Mouse (Mus musculus) lung, postnatal 10 days (tissue): Measurements from ENCODE around the gene Mospd2.

Experiments used
- DNase-seq: peaks from one replicate; pipeline ENCODE4 v3.0.0; 2021

The Mospd2 gene

DNA sequence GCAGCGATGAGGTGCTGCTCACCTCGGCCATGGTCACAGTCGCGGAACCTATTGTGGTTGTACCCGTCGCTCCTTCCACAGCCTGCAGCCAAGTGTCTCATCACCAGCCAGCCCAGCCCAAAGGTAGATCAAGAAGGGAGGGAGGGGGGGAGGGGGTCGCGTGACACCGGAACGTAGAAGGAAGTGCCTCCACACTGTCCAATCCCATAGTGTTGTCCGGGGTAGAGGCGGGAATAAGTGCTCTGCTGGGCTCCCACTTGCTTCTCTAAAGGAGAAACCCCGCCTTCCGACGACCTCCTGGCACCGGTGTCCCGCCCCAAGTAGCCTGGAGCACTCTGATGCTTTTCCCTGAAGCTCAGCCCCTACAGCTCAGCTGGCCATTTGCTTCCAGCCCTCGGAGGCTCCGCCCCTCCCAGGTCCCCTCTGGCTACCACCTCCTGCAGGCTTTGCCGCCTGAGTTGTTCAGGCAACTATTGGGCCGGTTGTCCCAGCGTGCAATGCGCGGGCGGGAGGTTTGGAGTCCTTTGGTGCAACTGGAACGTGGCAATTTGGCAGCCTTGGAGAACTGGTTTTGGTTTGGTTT, at the start of gene Mospd2, which contains the start of gene Fancb:
Gene Mospd2, minus strand, starts transcription at position 183 of the 583 bp plus-strand sequence.
Gene Fancb, plus strand, starts transcription at position 400 of the 583 bp plus-strand sequence.
- DNase-seq = peak; percentile 95

DNA sequence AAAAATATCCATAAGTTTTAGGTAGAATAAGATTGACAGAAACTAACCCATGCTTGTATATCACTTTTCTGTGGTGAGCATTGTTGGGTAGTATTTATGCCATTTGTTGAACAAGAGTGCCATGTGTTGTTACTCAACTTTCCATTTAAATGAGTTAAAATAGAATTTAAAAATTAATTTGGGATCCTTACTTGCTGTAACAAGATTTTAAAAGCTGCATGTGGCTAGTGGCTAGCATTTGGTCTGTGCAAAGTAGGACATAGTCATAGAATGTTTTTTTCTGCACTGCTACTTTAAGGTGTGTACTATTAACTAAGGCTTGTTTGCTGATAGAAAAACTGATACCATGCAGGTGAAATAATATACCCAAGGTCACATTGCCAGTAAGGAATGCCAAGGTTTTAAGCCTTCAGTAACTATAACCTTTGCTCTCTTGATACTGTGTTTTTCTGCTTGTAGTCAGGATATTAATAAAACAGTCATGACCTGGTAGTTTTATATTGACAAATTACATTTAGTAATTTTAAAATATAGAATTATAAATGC, 24.7 kb upstream of the Mospd2 start, which contains the start of gene Gm17604:
Gene Gm17604, minus strand, starts transcription at position 51 of the 546 bp plus-strand sequence.
- no peak for DNase-seq

DNA sequence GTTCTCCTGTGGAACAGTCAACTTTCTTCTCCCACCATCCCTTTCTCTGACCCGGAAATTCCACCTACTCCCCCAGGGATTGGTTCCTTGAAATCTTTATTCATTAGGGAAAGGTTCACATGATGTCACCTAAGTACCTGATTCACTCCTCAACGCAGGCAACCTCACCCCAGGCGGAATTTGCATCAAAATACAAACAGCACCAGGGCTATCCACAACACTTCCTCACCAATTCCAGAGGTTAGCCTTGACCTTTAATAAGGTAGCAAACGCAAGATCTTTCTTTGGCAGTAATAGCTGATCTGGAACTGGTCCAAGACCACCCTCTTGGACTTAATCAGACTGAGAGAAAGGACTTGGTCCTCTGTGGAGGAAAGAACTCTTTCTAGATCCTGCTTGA, 23.0 kb upstream of the Mospd2 start:
- DNase-seq = no peak

DNA sequence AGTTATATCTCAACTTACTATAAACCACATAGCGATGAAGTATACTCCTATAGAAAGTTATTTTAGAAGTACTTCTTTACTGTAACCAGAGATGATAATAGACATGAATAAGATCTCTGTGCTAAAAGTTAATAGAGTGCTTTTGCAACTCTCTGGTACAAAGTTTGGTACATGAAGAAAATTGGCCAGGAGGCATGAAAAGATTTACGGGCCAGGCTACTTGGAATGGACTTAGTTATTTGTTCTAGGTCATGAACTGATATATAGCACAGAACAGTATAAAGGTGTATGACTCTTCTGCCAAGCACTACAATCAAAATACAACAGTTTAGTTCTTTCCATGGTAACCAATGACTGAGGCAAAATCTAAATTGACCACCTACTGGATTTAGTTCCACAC, 1.3 kb downstream of the Mospd2 start:
- no peak for DNase-seq

DNA sequence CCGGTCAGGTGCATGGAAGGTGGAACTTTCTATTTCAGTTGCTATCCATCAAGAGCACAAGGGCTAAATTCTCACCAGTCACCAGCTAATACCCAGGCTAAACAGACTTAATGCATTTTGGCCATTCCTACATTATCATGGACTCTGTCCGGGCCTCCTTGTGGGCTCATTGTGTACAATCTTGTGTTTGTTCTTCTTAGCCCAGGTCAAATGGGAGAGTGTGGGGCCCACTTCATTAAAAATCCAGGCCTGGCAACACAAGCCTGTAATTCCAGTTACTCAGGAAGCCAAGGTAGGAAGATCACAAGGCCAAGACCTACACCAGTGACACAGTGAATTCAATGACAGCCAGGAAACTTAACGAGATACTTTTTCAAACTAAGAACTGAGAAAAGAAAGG, 9.0 kb downstream of the Mospd2 start:
- no peak for DNase-seq

DNA sequence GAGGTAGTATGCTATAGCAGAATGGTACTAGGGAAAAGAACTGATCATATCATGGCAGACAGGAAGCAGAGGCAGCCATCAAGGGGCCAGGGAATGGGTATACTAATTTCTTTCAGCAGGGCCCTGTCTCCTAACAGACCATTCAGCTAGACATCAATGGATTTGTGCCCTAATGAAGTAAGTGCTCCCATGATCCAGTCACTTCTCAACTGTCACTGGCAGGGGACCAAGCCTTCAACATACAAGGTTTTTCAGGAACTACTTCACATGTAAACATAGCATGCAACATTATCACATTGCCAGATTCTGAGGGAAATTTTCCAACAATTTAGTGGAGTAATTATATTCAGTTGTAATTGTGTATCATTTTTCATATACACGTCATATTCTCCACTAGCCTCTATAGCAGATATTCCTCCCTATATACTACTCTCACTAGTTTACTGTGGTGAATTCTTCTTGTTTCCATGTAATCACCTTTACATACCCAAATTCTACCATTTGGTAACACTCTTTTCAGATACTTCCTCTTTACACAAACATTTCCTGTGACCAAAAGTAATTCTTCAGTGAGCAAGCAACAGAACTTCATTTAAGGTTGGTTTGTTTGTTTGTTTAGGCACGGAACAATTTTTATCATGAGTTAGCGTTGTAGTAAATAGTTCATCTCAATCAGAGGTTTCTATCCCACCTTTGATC, 14.3 kb downstream of the Mospd2 start:
- peak; percentile 15 for DNase-seq

DNA sequence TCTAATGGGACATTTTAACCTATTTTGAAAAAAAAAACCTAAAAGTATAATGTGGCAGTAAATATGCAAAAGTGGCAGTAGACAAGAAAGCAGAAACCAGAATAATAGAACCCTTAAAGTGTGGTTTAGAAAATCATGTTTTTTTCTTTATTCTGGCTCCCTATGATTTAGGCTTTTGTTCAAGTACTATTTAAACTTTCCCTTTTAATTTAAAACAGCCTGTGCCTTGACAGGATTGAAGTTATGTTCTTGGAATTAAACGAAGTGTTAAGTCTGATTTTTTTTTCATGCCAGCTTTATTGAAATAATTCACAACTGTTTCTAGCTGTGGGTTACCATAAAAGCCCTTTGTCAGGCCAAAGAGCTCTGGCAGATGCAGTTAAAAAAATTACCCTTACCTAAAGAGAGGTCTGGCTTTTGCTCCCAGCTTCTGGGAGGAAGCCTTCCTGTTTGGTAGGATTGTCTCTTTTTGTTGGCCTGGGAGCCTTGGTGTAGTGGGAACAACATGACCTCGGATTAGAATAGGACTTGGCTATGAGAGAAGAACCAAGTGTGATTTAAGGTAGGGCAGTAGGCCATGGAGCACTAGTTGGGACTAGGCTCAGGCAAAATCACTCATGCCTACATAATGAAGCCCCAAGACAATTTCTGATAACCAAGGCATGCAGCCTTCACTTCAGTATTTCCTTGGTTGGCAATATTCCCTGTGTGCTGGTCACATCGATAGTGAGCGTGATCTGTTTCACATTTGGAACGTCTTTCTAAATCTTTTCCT, 27.4 kb downstream of the Mospd2 start:
- no peak for DNase-seq

DNA sequence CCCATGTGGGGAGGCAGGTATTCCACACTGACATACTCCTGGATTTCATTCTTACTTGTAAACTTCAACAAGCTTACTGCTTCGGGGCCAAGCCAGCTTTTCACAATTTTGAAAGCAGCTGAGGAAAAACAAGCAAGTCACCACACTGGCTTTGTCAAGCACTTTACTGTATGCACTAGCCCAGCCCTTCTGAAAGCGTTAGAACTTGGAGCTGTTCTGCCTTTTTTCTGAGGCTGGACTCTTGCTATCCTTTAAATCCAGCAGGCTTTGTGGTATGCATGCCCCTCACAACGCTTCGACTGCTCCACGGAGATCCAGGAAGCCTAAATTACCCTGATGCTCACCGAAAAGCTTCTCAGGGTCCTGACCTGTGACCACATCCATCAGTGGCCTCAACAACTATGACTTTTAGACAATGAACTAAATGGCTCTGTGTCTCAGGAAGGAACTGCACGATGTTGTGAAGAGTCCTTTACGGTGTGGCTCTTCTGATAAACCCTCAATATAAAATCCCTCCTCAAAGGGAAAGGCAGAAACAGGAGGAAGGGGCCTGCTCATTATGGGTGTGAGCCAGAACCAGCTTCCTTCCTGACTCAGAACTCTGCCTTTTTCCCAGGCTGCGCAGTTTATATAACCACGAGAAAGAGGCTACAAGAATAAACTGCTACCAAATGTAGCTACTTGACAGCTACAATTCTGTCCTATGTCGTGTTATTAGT, 28.2 kb downstream of the Mospd2 start:
- peak; percentile 21 for DNase-seq

DNA sequence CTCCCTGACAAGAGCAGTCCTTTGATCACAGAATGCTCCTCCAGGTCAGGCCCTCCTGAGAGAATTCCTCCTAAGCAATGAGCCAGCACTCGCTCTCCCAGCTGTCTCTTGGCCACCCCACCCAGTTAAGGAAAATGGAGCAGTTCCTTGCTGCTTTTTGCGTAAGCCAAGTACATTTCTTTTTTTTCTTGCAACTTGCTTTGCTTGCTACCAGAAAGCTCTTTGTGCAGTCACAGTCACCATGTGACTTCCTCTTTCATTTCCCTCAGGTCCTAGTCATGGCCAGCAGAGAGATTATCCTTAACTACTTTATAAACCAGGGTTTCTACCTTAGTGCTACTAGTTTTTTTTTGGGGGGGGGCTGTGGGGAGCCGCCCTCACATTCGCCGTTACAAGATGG, 38.6 kb downstream of the Mospd2 start:
- no peak for DNase-seq

DNA sequence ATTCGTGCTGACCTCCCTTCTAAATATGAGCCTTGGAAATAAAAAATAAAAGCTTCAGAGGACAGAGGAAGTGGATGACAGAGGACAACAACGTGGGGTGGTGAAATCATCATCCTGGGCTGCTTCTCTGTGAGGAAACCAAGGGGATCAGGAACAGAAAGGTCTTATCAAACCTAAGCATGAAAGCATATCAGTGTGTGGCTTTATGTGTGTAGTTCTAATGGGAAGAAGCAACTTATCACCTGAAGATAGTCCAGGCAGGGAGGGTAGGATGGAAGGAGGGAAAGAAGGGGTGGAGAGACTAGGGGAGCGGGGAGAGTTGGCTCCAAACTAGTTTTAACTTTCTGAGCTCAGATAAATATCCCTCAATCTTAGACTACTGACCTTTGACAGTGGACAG, 67.2 kb downstream of the Mospd2 start:
- no peak for DNase-seq

DNA sequence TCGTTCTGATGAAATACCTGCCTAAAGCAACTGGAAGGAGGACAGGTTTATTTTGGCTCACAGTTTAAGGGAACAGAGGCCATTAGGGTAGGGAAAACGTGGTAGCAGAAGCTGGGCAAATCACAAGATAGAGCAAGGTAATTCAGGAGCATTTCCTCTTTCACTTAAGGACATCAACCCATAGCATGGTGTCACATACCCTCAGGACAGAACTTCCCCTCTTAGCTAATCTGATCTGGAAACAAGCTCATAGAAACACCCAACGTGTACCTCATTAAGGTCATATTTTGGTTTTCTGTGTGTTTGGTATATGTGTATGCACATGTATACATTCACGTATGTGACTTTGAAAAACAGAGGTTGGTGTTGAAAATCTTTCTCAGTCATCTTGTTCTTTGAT, 68.0 kb downstream of the Mospd2 start:
- DNase-seq = no peak

DNA sequence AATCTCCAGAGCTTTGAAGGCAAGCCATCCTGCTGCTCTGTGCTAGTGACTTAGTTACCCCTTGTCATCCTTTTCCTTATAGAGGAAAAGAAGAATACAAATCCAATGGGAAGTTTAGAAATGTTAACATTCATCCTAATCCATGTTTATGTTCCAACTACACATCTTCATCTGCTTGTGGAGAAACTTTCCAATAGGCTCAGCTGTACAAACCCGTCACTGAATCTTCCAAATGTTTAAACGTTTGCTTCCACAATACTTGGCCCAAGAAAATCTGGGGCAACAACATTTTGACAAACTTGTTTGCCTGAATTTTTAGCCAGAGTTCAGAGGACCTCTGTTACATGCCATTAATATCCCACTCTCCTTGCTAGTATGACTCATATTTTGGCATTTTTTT, 78.3 kb downstream of the Mospd2 start:
- no peak for DNase-seq

DNA sequence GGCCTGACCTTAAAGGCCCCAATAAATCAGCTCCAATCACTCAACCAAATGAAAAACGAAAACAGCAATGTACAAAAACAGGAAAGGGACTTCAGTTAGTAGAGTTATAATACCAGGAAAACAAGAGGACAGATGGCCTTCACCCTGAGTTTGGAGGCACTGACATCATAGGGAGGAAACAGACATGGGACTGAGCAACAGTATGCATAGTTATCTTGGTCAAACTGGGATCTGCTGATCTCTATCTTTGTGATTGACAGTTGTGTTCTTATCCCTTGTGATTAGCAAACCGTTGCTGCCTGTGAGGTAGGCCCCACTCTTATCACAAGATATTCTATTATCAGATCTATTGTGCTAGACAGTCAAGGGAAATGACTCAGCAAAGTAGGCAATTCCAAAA, 80.4 kb downstream of the Mospd2 start:
- no peak for DNase-seq

DNA sequence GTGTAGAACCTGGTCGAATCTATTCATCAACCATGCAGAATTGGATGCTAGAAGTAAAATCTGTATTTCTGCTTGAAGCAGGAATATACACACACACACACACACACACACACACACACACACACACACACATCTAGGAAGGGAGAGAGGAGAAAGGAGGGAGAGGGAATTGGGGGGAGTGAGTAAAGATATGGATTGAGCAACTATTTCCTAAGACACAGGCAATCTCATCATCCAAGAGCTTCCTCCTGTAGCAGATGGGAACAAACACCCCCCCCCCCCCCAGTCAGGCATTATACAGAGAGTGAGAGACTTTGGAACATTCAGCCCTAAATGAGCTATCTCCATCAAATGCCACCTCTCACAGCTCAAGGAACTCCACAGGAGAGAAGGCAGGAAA, 93.9 kb downstream of the Mospd2 start:
- no peak for DNase-seq
